Mouse (Mus musculus): ENCODE measurements around the gene Lmna. TPM values are rescaled to one million over a fixed set of nuclear protein-coding genes. Genes with fewer than 3 reads are reported as not detected.
A peak's percentile ranks its signal among the peaks of the same experiment; 100 is the strongest.

The Lmna gene
- polyA plus RNA-seq, 1 experiment from 2014 or later: 31.0 TPM

- WGBS: 85% methylated on average over 4 of the region's 4 CpGs
- Histone ChIP-seq H3K9ac (replicated peaks; ENCODE audit: low read length) (no peak overlapping the region), H3K9me3 (ENCODE audit: control insufficient read depth, low read length) (no peaks in the 10 kb centered on the region), H3K27ac (replicated peaks; ENCODE audit: low read depth, low read length) (no peak overlapping the region), H3K27me3 (ENCODE audit: control insufficient read depth, insufficient read depth, low read length) (no peaks in the 10 kb centered on the region), H3K36me3 (ENCODE audit: control insufficient read depth, insufficient read depth, low read length) (peaks cover 11% of the 10 kb centered on the region), H3K4me3 (replicated peaks; ENCODE audit: low read depth, low read length) (peak overlapping the region; percentile 91), H3K4me2 (ENCODE audit: low read length) (peak overlapping the region; percentile 91), H3K4me1 (ENCODE audit: control insufficient read depth, insufficient read depth, low read length) (peaks cover 14% of the 10 kb centered on the region)
- no peak for DNase-seq
- ATAC-seq (ENCODE audit: low FRiP score, low TSS enrichment): no peak
These were observed 41.8 kb upstream of the Lmna start for GRCm38 (mm10) chr3:88551586-88551985.

GRCm38 (mm10) chr3:88548180-88548917 lies 38.6 kb upstream of the Lmna start, which contains the start of gene Rab25:
TSS of gene Rab25 (minus strand) at chr3:88548300.
- no peak for ATAC-seq (ENCODE audit: low FRiP score, low TSS enrichment)
- DNase-seq: no peak
- H3K27me3 ChIP-seq (ENCODE audit: control insufficient read depth, insufficient read depth, low read length): no peaks in the 10 kb centered on the region
- no peak within 1 kb of the TSS for H3K27ac ChIP-seq (replicated peaks; ENCODE audit: low read depth, low read length)
- peaks cover 6% of the 10 kb centered on the region for H3K4me1 ChIP-seq (ENCODE audit: control insufficient read depth, insufficient read depth, low read length)
- H3K9me3 ChIP-seq (ENCODE audit: control insufficient read depth, low read length): no peaks in the 10 kb centered on the region
- H3K36me3 ChIP-seq (ENCODE audit: control insufficient read depth, insufficient read depth, low read length): no peaks in the 10 kb centered on the region
- WGBS: 49% methylated on average over 18 of the region's 18 CpGs
- H3K9ac ChIP-seq (replicated peaks; ENCODE audit: low read length): no peak within 1 kb of the TSS
- H3K4me2 ChIP-seq (ENCODE audit: low read length): no peak within 1 kb of the TSS
- H3K4me3 ChIP-seq (replicated peaks; ENCODE audit: low read depth, low read length): no peak within 1 kb of the TSS

- WGBS: 82% methylated on average over 6 of the region's 6 CpGs
- H3K27me3 ChIP-seq (ENCODE audit: control insufficient read depth, insufficient read depth, low read length): no peaks in the 10 kb centered on the region
- DNase-seq: no peak
- H3K4me2 ChIP-seq (ENCODE audit: low read length): no peak overlapping the region
- no peak for ATAC-seq (ENCODE audit: low FRiP score, low TSS enrichment)
- peaks cover 5% of the 10 kb centered on the region for H3K4me1 ChIP-seq (ENCODE audit: control insufficient read depth, insufficient read depth, low read length)
- no peaks in the 10 kb centered on the region for H3K9me3 ChIP-seq (ENCODE audit: control insufficient read depth, low read length)
- no peak overlapping the region for H3K4me3 ChIP-seq (replicated peaks; ENCODE audit: low read depth, low read length)
- no peak overlapping the region for H3K9ac ChIP-seq (replicated peaks; ENCODE audit: low read length)
- no peaks in the 10 kb centered on the region for H3K36me3 ChIP-seq (ENCODE audit: control insufficient read depth, insufficient read depth, low read length)
- H3K27ac ChIP-seq (replicated peaks; ENCODE audit: low read depth, low read length): no peak overlapping the region
These were observed 37.1 kb upstream of the Lmna start for GRCm38 (mm10) chr3:88546674-88547418.

GRCm38 (mm10) chr3:88544955-88545591 lies 35.3 kb upstream of the Lmna start:
- no peak overlapping the region for H3K27ac ChIP-seq (replicated peaks; ENCODE audit: low read depth, low read length)
- no peaks in the 10 kb centered on the region for H3K9me3 ChIP-seq (ENCODE audit: control insufficient read depth, low read length)
- H3K9ac ChIP-seq (replicated peaks; ENCODE audit: low read length): no peak overlapping the region
- peaks cover 16% of the 10 kb centered on the region for H3K36me3 ChIP-seq (ENCODE audit: control insufficient read depth, insufficient read depth, low read length)
- DNase-seq: no peak
- no peak overlapping the region for H3K4me2 ChIP-seq (ENCODE audit: low read length)
- peaks cover 16% of the 10 kb centered on the region; the same call in 1 of the 2 replicates for H3K4me1 ChIP-seq (ENCODE audit: control insufficient read depth, insufficient read depth, low read length)
- H3K27me3 ChIP-seq (ENCODE audit: control insufficient read depth, insufficient read depth, low read length): no peaks in the 10 kb centered on the region
- H3K4me3 ChIP-seq (replicated peaks; ENCODE audit: low read depth, low read length): no peak overlapping the region
- WGBS: 71% methylated on average over 20 of the region's 20 CpGs
- ATAC-seq (ENCODE audit: low FRiP score, low TSS enrichment): no peak

GRCm38 (mm10) chr3:88544514-88544913 lies 34.8 kb upstream of the Lmna start:
- Histone ChIP-seq H3K4me1 (ENCODE audit: control insufficient read depth, insufficient read depth, low read length) (peaks cover 20% of the 10 kb centered on the region; the same call in 1 of the 2 replicates), H3K9me3 (ENCODE audit: control insufficient read depth, low read length) (no peaks in the 10 kb centered on the region), H3K9ac (replicated peaks; ENCODE audit: low read length) (no peak overlapping the region), H3K4me2 (ENCODE audit: low read length) (no peak overlapping the region), H3K36me3 (ENCODE audit: control insufficient read depth, insufficient read depth, low read length) (peaks cover 20% of the 10 kb centered on the region), H3K27me3 (ENCODE audit: control insufficient read depth, insufficient read depth, low read length) (no peaks in the 10 kb centered on the region), H3K4me3 (replicated peaks; ENCODE audit: low read depth, low read length) (no peak overlapping the region), H3K27ac (replicated peaks; ENCODE audit: low read depth, low read length) (no peak overlapping the region)
- WGBS: 33% methylated on average over 5 of the region's 5 CpGs
- ATAC-seq (ENCODE audit: low FRiP score, low TSS enrichment) (no peak), DNase-seq (peak; percentile 51)

- WGBS: 79% methylated on average over 5 of the region's 5 CpGs
- no peak overlapping the region for H3K4me2 ChIP-seq (ENCODE audit: low read length)
- ATAC-seq (ENCODE audit: low FRiP score, low TSS enrichment) (no peak), DNase-seq (no peak)
- H3K4me1 ChIP-seq (ENCODE audit: control insufficient read depth, insufficient read depth, low read length): peaks cover 24% of the 10 kb centered on the region
- no peaks in the 10 kb centered on the region for H3K9me3 ChIP-seq (ENCODE audit: control insufficient read depth, low read length)
- H3K4me3 ChIP-seq (replicated peaks; ENCODE audit: low read depth, low read length): no peak overlapping the region
- H3K27ac ChIP-seq (replicated peaks; ENCODE audit: low read depth, low read length): no peak overlapping the region
- H3K27me3 ChIP-seq (ENCODE audit: control insufficient read depth, insufficient read depth, low read length): no peaks in the 10 kb centered on the region
- H3K36me3 ChIP-seq (ENCODE audit: control insufficient read depth, insufficient read depth, low read length): peaks cover 24% of the 10 kb centered on the region
- H3K9ac ChIP-seq (replicated peaks; ENCODE audit: low read length): no peak overlapping the region
These were observed 34.1 kb upstream of the Lmna start for GRCm38 (mm10) chr3:88543651-88544410.

- Histone ChIP-seq H3K27ac (replicated peaks; ENCODE audit: low read depth, low read length) (no peak overlapping the region), H3K4me3 (replicated peaks; ENCODE audit: low read depth, low read length) (no peak overlapping the region), H3K9ac (replicated peaks; ENCODE audit: low read length) (no peak overlapping the region), H3K4me2 (ENCODE audit: low read length) (no peak overlapping the region), H3K9me3 (ENCODE audit: control insufficient read depth, low read length) (no peaks in the 10 kb centered on the region), H3K27me3 (ENCODE audit: control insufficient read depth, insufficient read depth, low read length) (no peaks in the 10 kb centered on the region), H3K36me3 (ENCODE audit: control insufficient read depth, insufficient read depth, low read length) (peaks cover 31% of the 10 kb centered on the region), H3K4me1 (ENCODE audit: control insufficient read depth, insufficient read depth, low read length) (peaks cover 30% of the 10 kb centered on the region)
- DNase-seq (no peak), ATAC-seq (ENCODE audit: low FRiP score, low TSS enrichment) (no peak)
- WGBS: 81% methylated on average over 8 of the region's 8 CpGs
These were observed 33.4 kb upstream of the Lmna start for GRCm38 (mm10) chr3:88543174-88543573.

- Histone ChIP-seq H3K27ac (replicated peaks; ENCODE audit: low read depth, low read length) (peak overlapping the region; percentile 45; the same call in 1 of the 2 replicates), H3K4me1 (ENCODE audit: control insufficient read depth, insufficient read depth, low read length) (peaks cover 37% of the 10 kb centered on the region), H3K9ac (replicated peaks; ENCODE audit: low read length) (no peak overlapping the region), H3K36me3 (ENCODE audit: control insufficient read depth, insufficient read depth, low read length) (peaks cover 38% of the 10 kb centered on the region), H3K4me2 (ENCODE audit: low read length) (no peak overlapping the region), H3K4me3 (replicated peaks; ENCODE audit: low read depth, low read length) (no peak overlapping the region), H3K9me3 (ENCODE audit: control insufficient read depth, low read length) (no peaks in the 10 kb centered on the region), H3K27me3 (ENCODE audit: control insufficient read depth, insufficient read depth, low read length) (no peaks in the 10 kb centered on the region)
- WGBS: 90% methylated on average over 4 of the region's 4 CpGs
- no peak for DNase-seq
- no peak for ATAC-seq (ENCODE audit: low FRiP score, low TSS enrichment)
These were observed 32.7 kb upstream of the Lmna start for GRCm38 (mm10) chr3:88542486-88542885.
